Mouse (Mus musculus): Measurements from ENCODE around the gene Zbtb16. TPM values are rescaled to one million over a fixed set of nuclear protein-coding genes. Genes with fewer than 3 reads are reported as not detected.

Gene Zbtb16
- total and polyA plus RNA-seq, 3 experiments: 0.04 to 0.72 TPM; not detected in 1

GRCm38 (mm10) chr9:48784937-48785336, 51.1 kb downstream of the Zbtb16 start:
- DNase-seq (ENCODE audit: low read depth, low spot score): no peak
- H3K4me3 ChIP-seq (ENCODE audit: control insufficient read depth in 1 of 2, insufficient read depth in 1 of 2, low read depth in 2 of 2, low read length in 2 of 2): no peak overlapping the region
- H3K4me1 ChIP-seq (ENCODE audit: control insufficient read depth in 1 of 2, insufficient read depth in 2 of 2, low read length in 2 of 2): peaks cover 0 to 9% of the 10 kb centered on the region in 2 experiments; a peak in 2 of 4 replicates
- no peak overlapping the region for H3K9ac ChIP-seq (ENCODE audit: control insufficient read depth, low read depth, low read length, poor library complexity, severe bottlenecking)
- TF ChIP-seq GATA1 (IDR thresholded peaks at IDR 0.05; ENCODE audit: low read depth, low read length) (no peak), USF2 (IDR thresholded peaks at IDR 0.05; ENCODE audit: borderline replicate concordance in 1 of 2, insufficient read depth in 1 of 2, low read depth in 1 of 2, low read length in 2 of 2) (no peak), SIN3A (IDR thresholded peaks at IDR 0.05; ENCODE audit: low read length) (no peak), MEF2A (IDR thresholded peaks at IDR 0.05; ENCODE audit: extremely low read depth, insufficient replicate concordance, low read depth, low read length, poor library complexity, severe bottlenecking) (no peak), MAFK (IDR thresholded peaks at IDR 0.05; ENCODE audit: borderline replicate concordance, low read depth, low read length) (no peak), POLR2AphosphoS2 (IDR thresholded peaks at IDR 0.05; ENCODE audit: low read length) (no peak), EP300 (IDR thresholded peaks at IDR 0.05; ENCODE audit: low read depth in 1 of 2, low read length in 2 of 2) (no peak), JUND (IDR thresholded peaks at IDR 0.05; ENCODE audit: low read depth, low read length) (no peak), UBTF (IDR thresholded peaks at IDR 0.05; ENCODE audit: borderline replicate concordance, insufficient read depth, low read depth, low read length) (no peak)
- H3K9me3 ChIP-seq (replicated peaks; ENCODE audit: insufficient read depth, low read length): no peaks in the 10 kb centered on the region
- H3K27ac ChIP-seq (ENCODE audit: control insufficient read depth, low read depth, low read length): no peak overlapping the region
- peaks cover 5% of the 10 kb centered on the region in 2 experiments; a peak in 2 of 4 replicates for H3K27me3 ChIP-seq (ENCODE audit: control insufficient read depth in 1 of 2, insufficient read depth in 2 of 2, low read length in 2 of 2)
- peaks cover 0 to 8% of the 10 kb centered on the region in 2 experiments; a peak in 2 of 4 replicates for H3K36me3 ChIP-seq (ENCODE audit: control insufficient read depth in 1 of 2, insufficient read depth in 2 of 2, low read length in 2 of 2)
- H3K79me2 ChIP-seq (ENCODE audit: control insufficient read depth, insufficient read depth, low read length, poor library complexity): no peaks in the 10 kb centered on the region

GRCm38 (mm10) chr9:48783292-48783691, 52.7 kb downstream of the Zbtb16 start:
- H3K27ac ChIP-seq (ENCODE audit: control insufficient read depth, low read depth, low read length): no peak overlapping the region
- H3K79me2 ChIP-seq (ENCODE audit: control insufficient read depth, insufficient read depth, low read length, poor library complexity): no peaks in the 10 kb centered on the region
- no peak for DNase-seq (ENCODE audit: low read depth, low spot score)
- H3K4me1 ChIP-seq (ENCODE audit: control insufficient read depth in 1 of 2, insufficient read depth in 2 of 2, low read length in 2 of 2): peaks cover 0 to 9% of the 10 kb centered on the region in 2 experiments; a peak in 2 of 4 replicates
- no peaks in the 10 kb centered on the region for H3K9me3 ChIP-seq (replicated peaks; ENCODE audit: insufficient read depth, low read length)
- peaks cover 7 to 9% of the 10 kb centered on the region in 2 experiments; a peak in 3 of 4 replicates for H3K27me3 ChIP-seq (ENCODE audit: control insufficient read depth in 1 of 2, insufficient read depth in 2 of 2, low read length in 2 of 2)
- no peak overlapping the region for H3K4me3 ChIP-seq (ENCODE audit: control insufficient read depth in 1 of 2, insufficient read depth in 1 of 2, low read depth in 2 of 2, low read length in 2 of 2)
- peaks cover 0 to 8% of the 10 kb centered on the region in 2 experiments; a peak in 2 of 4 replicates for H3K36me3 ChIP-seq (ENCODE audit: control insufficient read depth in 1 of 2, insufficient read depth in 2 of 2, low read length in 2 of 2)
- no peak overlapping the region for H3K9ac ChIP-seq (ENCODE audit: control insufficient read depth, low read depth, low read length, poor library complexity, severe bottlenecking)
- TF ChIP-seq UBTF (IDR thresholded peaks at IDR 0.05; ENCODE audit: borderline replicate concordance, insufficient read depth, low read depth, low read length) (no peak), POLR2AphosphoS2 (IDR thresholded peaks at IDR 0.05; ENCODE audit: low read length) (no peak), MAFK (IDR thresholded peaks at IDR 0.05; ENCODE audit: borderline replicate concordance, low read depth, low read length) (no peak), MAX (IDR thresholded peaks at IDR 0.05; ENCODE audit: low read length) (no peak), TAL1 (IDR thresholded peaks at IDR 0.05; ENCODE audit: low read length) (no peak), POLR2A (IDR thresholded peaks at IDR 0.05; ENCODE audit: control insufficient read depth in 1 of 2, insufficient read depth in 1 of 2, low read depth in 1 of 2, low read length in 2 of 2, poor library complexity in 1 of 2) (no peak), MAZ (IDR thresholded peaks at IDR 0.05; ENCODE audit: low read depth, low read length) (no peak), ELF1 (IDR thresholded peaks at IDR 0.05; ENCODE audit: low read depth, low read length) (no peak), TBP (IDR thresholded peaks at IDR 0.05; ENCODE audit: low read depth, low read length) (no peak), ZMIZ1 (IDR thresholded peaks at IDR 0.05; ENCODE audit: low read depth, low read length) (no peak), MYB (IDR thresholded peaks at IDR 0.05; ENCODE audit: low read depth, low read length) (no peak), RCOR1 (IDR thresholded peaks at IDR 0.05; ENCODE audit: low read depth, low read length) (no peak), KAT2A (conservative IDR thresholded peaks at IDR 0.05; ENCODE audit: low read depth, low read length) (no peak), CTCF (IDR thresholded peaks at IDR 0.05 in 2 of 3, conservative IDR thresholded peaks at IDR 0.05 in 1 of 3; ENCODE audit: control insufficient read depth in 1 of 3, insufficient read depth in 1 of 3, low read depth in 2 of 3, low read length in 3 of 3, poor library complexity in 1 of 3, severe bottlenecking in 1 of 3) (no peak), TCF12 (IDR thresholded peaks at IDR 0.05; ENCODE audit: low read depth, low read length) (no peak), SMC3 (IDR thresholded peaks at IDR 0.05; ENCODE audit: low read depth, low read length) (no peak), GABPA (IDR thresholded peaks at IDR 0.05; ENCODE audit: low read depth, low read length) (no peak)
